Mouse (Mus musculus): ENCODE data around the gene Gm14214. TPM values are rescaled to one million over a fixed set of nuclear protein-coding genes. Genes with fewer than 3 reads are reported as not detected.

Gene Gm14214
- polyA plus RNA-seq, 1 experiment from 2014 or later: not detected

DNA sequence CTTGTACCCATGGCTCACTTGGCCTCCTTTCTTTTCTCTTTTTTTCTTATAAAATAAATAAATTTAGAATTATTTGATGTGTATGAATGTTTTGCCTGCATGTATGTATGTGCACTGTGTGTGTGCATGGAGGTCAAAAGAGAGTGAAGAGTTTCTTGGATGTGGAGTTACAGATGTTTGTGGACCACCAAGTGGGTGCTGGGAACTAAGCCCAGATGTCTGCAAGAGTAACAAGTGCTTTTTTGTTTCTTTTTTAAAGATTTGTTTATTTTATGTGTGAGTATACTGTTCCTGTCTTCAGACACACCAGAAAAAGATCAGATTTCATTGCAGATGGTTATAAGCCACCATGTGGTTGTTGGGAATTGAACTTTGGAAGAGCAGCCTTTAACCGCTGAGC is 33.5 kb upstream of the Gm14214 start:
- H3K27me3 ChIP-seq (ENCODE audit: control insufficient read depth, insufficient read depth, low read length): no peaks in the 10 kb centered on the region
- H3K9me3 ChIP-seq (ENCODE audit: control insufficient read depth, low read length): no peaks in the 10 kb centered on the region
- no peak for ATAC-seq (ENCODE audit: insufficient read depth, low FRiP score, low TSS enrichment)
- H3K36me3 ChIP-seq (ENCODE audit: control insufficient read depth, insufficient read depth, low read length): 0 out of 2 replicates have a peak, but pooled peaks cover 2% of the 10 kb centered on the region
- WGBS: 92% methylated on average over 1 of the region's 1 CpGs
- no peak overlapping the region for H3K27ac ChIP-seq (ENCODE audit: low read depth, low read length)
- peaks cover 2% of the 10 kb centered on the region; the same call in 1 of the 2 replicates for H3K4me1 ChIP-seq (ENCODE audit: control insufficient read depth, insufficient read depth, low read length)
- H3K9ac ChIP-seq (ENCODE audit: low read length): no peak overlapping the region
- H3K4me2 ChIP-seq (ENCODE audit: low read depth): no peak overlapping the region
- DNase-seq (ENCODE audit: low spot score): no peak
- H3K4me3 ChIP-seq (ENCODE audit: low read depth, low read length): no peak overlapping the region

DNA sequence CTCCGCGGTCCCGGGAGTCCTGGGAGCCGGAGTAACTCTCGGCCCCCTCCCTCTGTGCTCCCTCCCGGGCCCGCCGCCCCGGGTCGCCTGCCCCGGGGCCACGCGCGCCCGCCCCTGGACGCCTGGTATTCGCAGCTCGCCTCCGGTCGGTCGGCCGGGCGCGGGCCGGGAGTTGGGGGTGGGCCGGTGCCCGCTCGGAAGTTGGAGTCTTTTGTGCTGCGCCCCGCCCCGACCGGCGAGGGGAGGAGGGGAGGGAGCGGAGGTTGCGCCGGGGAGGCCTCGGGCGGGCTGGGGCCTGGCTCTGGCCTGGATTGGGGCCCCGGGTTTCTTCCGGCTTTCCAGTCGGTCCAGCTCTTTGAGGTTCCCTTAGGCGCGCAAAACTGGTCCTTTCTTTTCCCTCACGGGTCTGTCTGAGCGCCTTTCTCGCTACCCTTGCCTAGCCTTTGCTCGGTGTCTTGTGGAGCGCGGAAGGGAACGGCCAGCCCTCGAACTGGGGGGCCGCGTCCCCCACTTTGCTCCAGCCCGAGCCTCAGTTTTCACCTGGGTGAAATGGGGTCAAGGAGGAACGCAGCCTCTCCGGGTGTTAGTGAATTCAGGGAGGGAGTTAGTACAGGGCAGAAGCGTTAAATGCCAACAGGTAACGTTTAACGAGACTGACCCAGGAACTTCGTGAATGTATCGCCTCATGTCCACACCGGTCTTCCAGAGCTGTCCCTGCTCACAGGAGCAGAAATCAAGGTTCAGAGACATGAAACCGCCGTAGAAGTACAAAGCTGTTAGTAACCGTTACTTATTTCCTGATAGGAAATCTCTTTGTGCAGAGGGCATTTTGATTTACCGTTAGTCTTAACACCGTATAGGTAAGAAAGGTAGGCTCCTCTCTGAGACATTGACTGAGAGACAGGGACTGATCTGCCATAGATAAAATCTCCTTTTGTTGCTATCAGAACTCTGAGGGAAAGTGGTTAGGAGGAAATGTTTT is 22.1 kb upstream of the Gm14214 start:
- H3K27me3 ChIP-seq (ENCODE audit: control insufficient read depth, insufficient read depth, low read length): no peaks in the 10 kb centered on the region
- under 1% methylated on average over 56 of the region's 67 CpGs for WGBS
- H3K4me3 ChIP-seq (ENCODE audit: low read depth, low read length): peak overlapping the region; percentile 86
- H3K36me3 ChIP-seq (ENCODE audit: control insufficient read depth, insufficient read depth, low read length): peaks cover 3% of the 10 kb centered on the region; the same call in 1 of the 2 replicates
- no peaks in the 10 kb centered on the region for H3K9me3 ChIP-seq (ENCODE audit: control insufficient read depth, low read length)
- H3K27ac ChIP-seq (ENCODE audit: low read depth, low read length): peak overlapping the region; percentile 95
- peak; percentile 17 for ATAC-seq (ENCODE audit: insufficient read depth, low FRiP score, low TSS enrichment)
- DNase-seq (ENCODE audit: low spot score): peak; percentile 79
- H3K9ac ChIP-seq (ENCODE audit: low read length): peak overlapping the region; percentile 96
- H3K4me1 ChIP-seq (ENCODE audit: control insufficient read depth, insufficient read depth, low read length): peaks cover 24% of the 10 kb centered on the region
- H3K4me2 ChIP-seq (ENCODE audit: low read depth): peak overlapping the region; percentile 82

DNA sequence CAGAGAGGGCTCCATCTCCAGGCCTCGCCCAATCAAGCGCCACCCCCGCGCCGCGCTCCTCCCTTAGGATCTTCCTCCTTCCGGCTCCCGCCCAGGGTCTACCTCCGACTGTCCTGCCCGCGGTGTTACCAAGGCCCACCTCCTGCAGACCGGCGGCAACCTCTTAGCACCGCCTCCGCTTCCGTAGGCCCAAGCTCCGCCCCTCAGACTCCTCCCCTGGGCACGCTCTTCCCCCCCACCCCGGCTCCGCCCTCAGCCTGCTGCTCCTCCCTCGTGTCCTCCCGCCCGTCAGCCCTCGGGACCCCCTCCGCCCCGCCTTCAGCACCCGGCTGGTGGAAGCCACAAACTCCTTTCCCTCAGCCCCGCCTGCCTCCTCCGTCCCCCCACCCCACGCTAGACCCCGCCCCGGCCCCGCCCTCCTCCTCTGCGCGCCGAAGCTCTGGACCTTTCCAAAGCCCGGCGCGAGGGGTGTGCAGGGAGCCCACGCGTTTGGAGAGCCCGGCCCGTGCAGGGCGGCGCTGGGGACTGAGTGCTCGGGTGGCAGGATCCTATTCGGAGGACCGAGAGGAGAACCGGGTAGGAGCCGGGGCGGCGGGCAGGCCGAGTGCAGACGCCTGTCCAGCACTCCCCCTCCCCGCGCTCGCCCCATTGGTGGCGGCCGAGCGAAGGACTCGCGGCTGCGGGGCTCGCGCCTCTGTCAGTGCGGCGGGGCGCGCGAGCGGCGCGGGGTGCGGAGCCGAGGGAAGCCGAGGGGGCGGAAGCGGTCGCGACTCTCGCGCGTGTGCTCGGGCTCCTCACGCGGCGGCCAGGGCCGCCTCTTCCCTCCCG is 21.0 kb upstream of the Gm14214 start, which contains the start of the genes Raly and a:
Gene Raly (plus strand): TSS at position 441 of the 828 bp plus-strand sequence.
Gene a (plus strand): TSS at position 747 of the 828 bp plus-strand sequence.
- Histone ChIP-seq H3K9ac (ENCODE audit: low read length) (peak within 1 kb of the TSS; percentile 96), H3K27ac (ENCODE audit: low read depth, low read length) (peak within 1 kb of the TSS; percentile 95), H3K36me3 (ENCODE audit: control insufficient read depth, insufficient read depth, low read length) (peaks cover under 1% of the 10 kb centered on the region; the same call in 1 of the 2 replicates), H3K4me3 (ENCODE audit: low read depth, low read length) (peak within 1 kb of the TSS; percentile 86), H3K27me3 (ENCODE audit: control insufficient read depth, insufficient read depth, low read length) (no peaks in the 10 kb centered on the region), H3K4me2 (ENCODE audit: low read depth) (peak within 1 kb of the TSS; percentile 82), H3K4me1 (ENCODE audit: control insufficient read depth, insufficient read depth, low read length) (peaks cover 24% of the 10 kb centered on the region), H3K9me3 (ENCODE audit: control insufficient read depth, low read length) (no peaks in the 10 kb centered on the region)
- DNase-seq (ENCODE audit: low spot score) (peak; percentile 99), ATAC-seq (ENCODE audit: insufficient read depth, low FRiP score, low TSS enrichment) (peak; percentile 98)
- WGBS: under 1% methylated on average over 54 of the region's 89 CpGs

DNA sequence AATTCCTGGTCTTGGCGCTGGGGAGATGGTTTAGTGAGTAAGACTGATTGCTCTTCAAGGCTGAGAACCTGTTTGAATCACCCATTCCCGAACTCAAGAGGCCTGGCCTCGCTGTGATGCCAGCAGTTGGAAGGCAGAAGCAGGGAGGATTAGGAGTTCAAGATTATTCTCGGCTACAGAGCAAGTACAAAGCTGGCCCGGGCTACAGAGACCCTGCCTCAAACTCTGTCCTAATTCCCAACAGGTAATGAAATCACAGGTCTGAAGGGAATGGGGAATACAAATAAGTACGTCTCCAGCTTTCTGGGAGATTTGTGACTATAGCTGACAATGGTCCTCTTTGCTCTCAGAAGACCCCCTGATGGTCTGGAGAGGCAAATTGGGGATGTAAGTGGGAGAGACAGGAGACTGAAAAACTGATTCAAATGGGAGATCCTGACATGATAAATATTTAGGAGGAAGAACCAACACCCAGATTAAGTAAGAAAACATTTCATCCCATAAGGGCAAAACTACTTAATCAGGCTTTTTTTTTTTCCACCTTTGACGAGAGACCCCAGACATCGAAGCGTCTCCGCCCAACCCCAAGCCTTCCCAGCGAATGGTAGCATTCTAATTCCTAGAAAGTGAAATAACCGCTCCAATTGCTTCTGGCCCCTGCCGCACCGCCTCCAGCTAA is 20.3 kb upstream of the Gm14214 start:
- no peak overlapping the region for H3K27ac ChIP-seq (ENCODE audit: low read depth, low read length)
- no peaks in the 10 kb centered on the region for H3K9me3 ChIP-seq (ENCODE audit: control insufficient read depth, low read length)
- peak overlapping the region; percentile 86 for H3K4me3 ChIP-seq (ENCODE audit: low read depth, low read length)
- H3K4me2 ChIP-seq (ENCODE audit: low read depth): peak overlapping the region; percentile 32
- H3K9ac ChIP-seq (ENCODE audit: low read length): no peak overlapping the region
- WGBS: 6% methylated on average over 14 of the region's 14 CpGs
- H3K36me3 ChIP-seq (ENCODE audit: control insufficient read depth, insufficient read depth, low read length): no peaks in the 10 kb centered on the region
- ATAC-seq (ENCODE audit: insufficient read depth, low FRiP score, low TSS enrichment): no peak
- no peak for DNase-seq (ENCODE audit: low spot score)
- H3K4me1 ChIP-seq (ENCODE audit: control insufficient read depth, insufficient read depth, low read length): peaks cover 28% of the 10 kb centered on the region
- no peaks in the 10 kb centered on the region for H3K27me3 ChIP-seq (ENCODE audit: control insufficient read depth, insufficient read depth, low read length)

DNA sequence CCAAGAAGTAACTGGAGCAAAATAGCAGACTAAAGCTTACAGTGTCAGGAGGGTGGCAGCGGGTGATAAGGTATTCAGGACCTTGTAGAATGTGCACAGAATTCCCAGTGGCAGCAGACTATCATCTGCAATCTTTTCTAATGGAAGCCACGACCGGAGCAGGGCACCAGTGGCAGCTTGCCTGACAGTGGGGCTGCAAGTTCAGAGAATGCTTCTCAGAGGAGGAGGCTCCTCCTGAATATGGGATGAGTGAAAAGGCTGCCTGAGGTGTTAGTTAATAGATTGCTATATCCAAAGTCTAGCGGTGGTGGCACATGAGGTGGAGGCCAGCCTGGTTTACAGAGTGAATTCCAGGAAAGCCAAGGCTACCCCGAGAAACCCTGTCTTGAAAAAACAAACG is 19.6 kb upstream of the Gm14214 start:
- no peaks in the 10 kb centered on the region for H3K27me3 ChIP-seq (ENCODE audit: control insufficient read depth, insufficient read depth, low read length)
- H3K27ac ChIP-seq (ENCODE audit: low read depth, low read length): no peak overlapping the region
- H3K4me3 ChIP-seq (ENCODE audit: low read depth, low read length): no peak overlapping the region
- 84% methylated on average over 6 of the region's 6 CpGs for WGBS
- H3K36me3 ChIP-seq (ENCODE audit: control insufficient read depth, insufficient read depth, low read length): no peaks in the 10 kb centered on the region
- H3K9ac ChIP-seq (ENCODE audit: low read length): no peak overlapping the region
- H3K9me3 ChIP-seq (ENCODE audit: control insufficient read depth, low read length): no peaks in the 10 kb centered on the region
- ATAC-seq (ENCODE audit: insufficient read depth, low FRiP score, low TSS enrichment) (no peak), DNase-seq (ENCODE audit: low spot score) (no peak)
- peaks cover 27% of the 10 kb centered on the region for H3K4me1 ChIP-seq (ENCODE audit: control insufficient read depth, insufficient read depth, low read length)
- no peak overlapping the region; the same call in 1 of the 2 replicates for H3K4me2 ChIP-seq (ENCODE audit: low read depth)

DNA sequence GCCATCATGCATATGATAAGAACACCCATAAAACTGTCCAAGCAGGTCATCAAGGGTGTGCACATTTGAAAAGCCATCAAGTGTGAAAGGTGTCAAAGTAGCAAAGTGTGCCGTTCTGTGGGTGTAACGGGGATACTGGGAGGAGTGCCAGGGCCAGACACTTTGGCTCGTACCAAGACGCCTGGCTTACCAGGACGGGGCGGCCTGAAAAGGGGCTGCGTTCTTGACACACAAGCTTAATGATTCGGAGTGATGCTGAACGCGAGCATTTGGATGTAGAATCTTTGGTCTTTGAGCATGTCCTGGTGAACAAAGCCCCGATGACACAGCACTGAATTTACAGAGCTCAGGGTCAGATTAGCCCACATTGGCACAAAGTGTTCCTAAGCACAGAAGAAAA is 16.9 kb upstream of the Gm14214 start:
- H3K9me3 ChIP-seq (ENCODE audit: control insufficient read depth, low read length): no peaks in the 10 kb centered on the region
- no peak for DNase-seq (ENCODE audit: low spot score)
- no peaks in the 10 kb centered on the region for H3K27me3 ChIP-seq (ENCODE audit: control insufficient read depth, insufficient read depth, low read length)
- ATAC-seq (ENCODE audit: insufficient read depth, low FRiP score, low TSS enrichment): no peak
- WGBS: 85% methylated on average over 11 of the region's 11 CpGs
- no peak overlapping the region for H3K4me2 ChIP-seq (ENCODE audit: low read depth)
- no peaks in the 10 kb centered on the region for H3K36me3 ChIP-seq (ENCODE audit: control insufficient read depth, insufficient read depth, low read length)
- H3K4me1 ChIP-seq (ENCODE audit: control insufficient read depth, insufficient read depth, low read length): peaks cover 9% of the 10 kb centered on the region; the same call in 1 of the 2 replicates
- H3K9ac ChIP-seq (ENCODE audit: low read length): no peak overlapping the region
- H3K4me3 ChIP-seq (ENCODE audit: low read depth, low read length): no peak overlapping the region
- H3K27ac ChIP-seq (ENCODE audit: low read depth, low read length): no peak overlapping the region

DNA sequence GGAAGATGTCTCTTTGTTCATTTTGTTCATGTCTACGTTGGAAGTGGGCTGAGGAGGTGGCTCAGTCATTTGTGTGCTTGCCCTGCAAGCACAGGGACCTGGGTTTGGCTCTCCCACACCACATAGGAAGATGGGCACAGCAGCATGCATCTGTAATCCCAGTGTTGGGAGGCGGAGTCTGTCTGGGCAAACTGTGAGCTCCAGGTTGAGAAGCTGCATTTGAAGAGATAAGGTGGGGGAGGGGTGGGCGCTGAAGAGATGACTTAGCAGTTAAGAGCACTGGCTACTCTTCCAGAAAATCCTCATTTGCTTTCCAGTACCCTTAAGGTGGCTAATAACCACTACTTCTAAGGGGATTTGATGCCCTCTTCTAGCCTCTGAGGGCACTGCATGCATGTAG is 16.4 kb upstream of the Gm14214 start:
- DNase-seq (ENCODE audit: low spot score) (no peak), ATAC-seq (ENCODE audit: insufficient read depth, low FRiP score, low TSS enrichment) (no peak)
- Histone ChIP-seq H3K27me3 (ENCODE audit: control insufficient read depth, insufficient read depth, low read length) (no peaks in the 10 kb centered on the region), H3K4me3 (ENCODE audit: low read depth, low read length) (no peak overlapping the region), H3K9me3 (ENCODE audit: control insufficient read depth, low read length) (no peaks in the 10 kb centered on the region), H3K27ac (ENCODE audit: low read depth, low read length) (no peak overlapping the region), H3K36me3 (ENCODE audit: control insufficient read depth, insufficient read depth, low read length) (no peaks in the 10 kb centered on the region), H3K4me1 (ENCODE audit: control insufficient read depth, insufficient read depth, low read length) (peaks cover 9% of the 10 kb centered on the region; the same call in 1 of the 2 replicates), H3K4me2 (ENCODE audit: low read depth) (no peak overlapping the region), H3K9ac (ENCODE audit: low read length) (no peak overlapping the region)
- 44% methylated on average over 3 of the region's 3 CpGs for WGBS

DNA sequence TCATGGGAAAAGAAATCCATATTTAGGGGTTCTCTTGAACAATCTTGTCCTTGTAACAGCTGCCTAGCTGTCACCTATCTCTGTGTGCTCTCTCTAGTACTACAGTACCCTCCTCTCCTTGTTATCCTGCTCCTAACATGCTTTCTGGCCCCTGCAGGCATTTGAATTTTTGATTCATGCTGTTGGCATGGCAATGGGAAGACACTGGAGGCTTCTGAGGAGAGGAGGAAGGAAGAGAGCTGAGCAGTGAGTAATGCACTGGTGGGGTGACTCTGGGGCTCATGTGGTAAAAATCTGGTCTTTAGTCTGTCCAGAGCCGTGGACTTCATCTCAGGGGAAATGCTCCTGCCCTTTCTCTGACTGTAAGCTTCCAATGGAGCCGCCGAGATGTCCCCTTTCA is 15.5 kb upstream of the Gm14214 start:
- no peak overlapping the region for H3K4me2 ChIP-seq (ENCODE audit: low read depth)
- no peaks in the 10 kb centered on the region for H3K27me3 ChIP-seq (ENCODE audit: control insufficient read depth, insufficient read depth, low read length)
- no peak overlapping the region for H3K9ac ChIP-seq (ENCODE audit: low read length)
- no peaks in the 10 kb centered on the region for H3K9me3 ChIP-seq (ENCODE audit: control insufficient read depth, low read length)
- no peak for ATAC-seq (ENCODE audit: insufficient read depth, low FRiP score, low TSS enrichment)
- 76% methylated on average over 3 of the region's 3 CpGs for WGBS
- H3K27ac ChIP-seq (ENCODE audit: low read depth, low read length): no peak overlapping the region
- H3K4me3 ChIP-seq (ENCODE audit: low read depth, low read length): no peak overlapping the region
- no peak for DNase-seq (ENCODE audit: low spot score)
- H3K36me3 ChIP-seq (ENCODE audit: control insufficient read depth, insufficient read depth, low read length): no peaks in the 10 kb centered on the region
- H3K4me1 ChIP-seq (ENCODE audit: control insufficient read depth, insufficient read depth, low read length): peaks cover 9% of the 10 kb centered on the region; the same call in 1 of the 2 replicates

Data from neural tube, embryonic 11.5 days (tissue).